Mouse (Mus musculus): ENCODE data around the gene Klhdc7b. TPM values are rescaled to one million over a fixed set of nuclear protein-coding genes. Genes with fewer than 3 reads are reported as not detected.

Klhdc7b gene
- total RNA-seq (2021) = under 1 TPM; 0.30 to 0.38 TPM

DNA sequence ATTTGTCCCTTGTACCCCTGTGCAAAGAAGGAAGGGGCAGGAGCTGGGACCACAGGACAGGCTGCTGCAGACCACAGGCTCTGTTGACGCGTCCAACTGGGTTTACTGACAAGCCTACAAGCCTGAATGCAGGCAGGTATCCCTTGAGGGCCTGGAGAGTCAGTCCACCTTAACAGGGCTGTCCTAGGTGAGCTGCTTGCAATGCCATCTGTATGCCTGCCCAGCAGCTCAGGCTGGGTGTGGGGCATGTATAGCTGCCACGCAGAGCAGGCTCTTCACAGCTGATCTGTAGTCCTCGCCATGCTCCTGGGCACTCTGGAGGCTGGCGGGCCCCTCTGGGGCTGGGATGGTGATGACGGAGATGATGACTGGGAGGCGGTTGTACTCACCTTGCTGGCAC lies at the start of gene Klhdc7b:
Gene Klhdc7b, plus strand, starts transcription at position 301 of the 400 bp plus-strand sequence.
- DNase-seq (ENCODE audit: extremely low spot score in 1 of 2, low spot score in 1 of 2) = no peak

- DNase-seq (ENCODE audit: extremely low spot score in 1 of 2, low spot score in 1 of 2) = no peak
These were observed 48.3 kb upstream of the Klhdc7b start for GRCm38 (mm10) chr15:89336422-89336821.

- DNase-seq (ENCODE audit: extremely low spot score in 1 of 2, low spot score in 1 of 2) = no peak
These were observed 45.0 kb upstream of the Klhdc7b start for GRCm38 (mm10) chr15:89339696-89340095.

DNA sequence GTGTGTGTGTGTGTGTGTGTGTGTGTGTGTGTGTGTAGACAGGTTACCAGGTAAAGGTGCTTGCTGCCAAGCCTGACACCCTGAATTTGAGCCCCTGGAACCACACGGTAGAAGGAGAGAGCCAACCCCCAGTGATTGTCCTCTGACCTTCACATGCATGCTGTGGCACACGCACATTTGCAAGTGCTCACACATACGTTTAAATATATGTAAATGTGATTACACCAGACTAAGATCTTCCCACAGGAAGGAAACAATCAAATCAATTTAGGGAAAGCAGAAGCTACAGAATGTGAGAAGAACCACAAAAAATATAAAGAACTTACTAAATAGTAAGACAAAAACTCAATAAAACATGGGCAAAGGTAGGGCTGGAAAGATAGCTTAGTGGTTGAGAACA lies 44.6 kb upstream of the Klhdc7b start:
- no peak for DNase-seq (ENCODE audit: extremely low spot score in 1 of 2, low spot score in 1 of 2)

DNA sequence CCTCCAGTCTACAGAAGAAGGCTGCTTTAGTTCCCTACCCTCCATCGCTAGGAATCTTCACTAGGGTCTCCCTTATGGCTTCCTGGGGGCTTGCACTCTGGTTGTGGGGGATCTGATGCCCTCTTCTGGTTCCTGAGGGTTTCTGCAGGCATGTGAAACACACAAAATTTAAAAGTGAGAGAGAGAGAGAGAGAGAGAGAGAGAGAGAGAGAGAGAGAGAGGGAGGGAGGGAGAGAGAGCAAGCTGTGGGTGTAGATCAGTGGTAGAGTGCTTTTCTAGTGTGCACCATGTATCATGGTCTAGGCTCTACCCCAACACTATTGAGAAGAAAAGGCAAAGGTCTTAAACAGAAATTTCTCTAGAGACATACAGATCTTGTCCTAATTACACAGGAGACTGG lies 43.0 kb upstream of the Klhdc7b start:
- no peak for DNase-seq (ENCODE audit: extremely low spot score in 1 of 2, low spot score in 1 of 2)

GRCm38 (mm10) chr15:89343325-89343724 lies 41.4 kb upstream of the Klhdc7b start:
- DNase-seq (ENCODE audit: extremely low spot score in 1 of 2, low spot score in 1 of 2) = no peak

GRCm38 (mm10) chr15:89350447-89350846 lies 34.3 kb upstream of the Klhdc7b start:
- no peak for DNase-seq (ENCODE audit: extremely low spot score in 1 of 2, low spot score in 1 of 2)

GRCm38 (mm10) chr15:89351302-89351701 lies 33.4 kb upstream of the Klhdc7b start:
- DNase-seq (ENCODE audit: extremely low spot score in 1 of 2, low spot score in 1 of 2) = no peak

GRCm38 (mm10) chr15:89352054-89352453 lies 32.7 kb upstream of the Klhdc7b start:
- DNase-seq (ENCODE audit: extremely low spot score in 1 of 2, low spot score in 1 of 2) = no peak

DNA sequence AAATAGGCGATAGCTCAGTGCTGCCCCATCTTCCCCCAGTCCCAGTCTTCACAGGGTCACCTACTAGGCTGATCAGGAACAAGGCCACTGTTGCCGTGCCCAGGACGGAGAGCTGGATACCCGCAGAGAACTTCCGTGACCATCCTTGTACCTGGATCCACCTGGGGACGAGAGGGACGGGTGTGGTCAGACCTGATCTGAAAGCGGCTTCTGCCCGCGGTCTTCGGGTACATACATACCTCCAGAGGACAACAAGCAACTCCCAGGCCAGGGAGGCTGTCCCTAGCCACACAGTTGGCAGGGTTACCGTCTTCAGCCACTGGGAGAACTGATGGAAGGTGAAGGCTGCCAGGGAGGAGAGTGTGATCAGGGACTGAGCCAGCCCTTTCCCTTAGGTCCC lies 31.9 kb upstream of the Klhdc7b start:
- DNase-seq (ENCODE audit: extremely low spot score in 1 of 2, low spot score in 1 of 2) = no peak

GRCm38 (mm10) chr15:89353837-89354236 lies 30.9 kb upstream of the Klhdc7b start:
- DNase-seq (ENCODE audit: extremely low spot score in 1 of 2, low spot score in 1 of 2) = no peak

GRCm38 (mm10) chr15:89354455-89354854 lies 30.3 kb upstream of the Klhdc7b start:
- no peak for DNase-seq (ENCODE audit: extremely low spot score in 1 of 2, low spot score in 1 of 2)

DNA sequence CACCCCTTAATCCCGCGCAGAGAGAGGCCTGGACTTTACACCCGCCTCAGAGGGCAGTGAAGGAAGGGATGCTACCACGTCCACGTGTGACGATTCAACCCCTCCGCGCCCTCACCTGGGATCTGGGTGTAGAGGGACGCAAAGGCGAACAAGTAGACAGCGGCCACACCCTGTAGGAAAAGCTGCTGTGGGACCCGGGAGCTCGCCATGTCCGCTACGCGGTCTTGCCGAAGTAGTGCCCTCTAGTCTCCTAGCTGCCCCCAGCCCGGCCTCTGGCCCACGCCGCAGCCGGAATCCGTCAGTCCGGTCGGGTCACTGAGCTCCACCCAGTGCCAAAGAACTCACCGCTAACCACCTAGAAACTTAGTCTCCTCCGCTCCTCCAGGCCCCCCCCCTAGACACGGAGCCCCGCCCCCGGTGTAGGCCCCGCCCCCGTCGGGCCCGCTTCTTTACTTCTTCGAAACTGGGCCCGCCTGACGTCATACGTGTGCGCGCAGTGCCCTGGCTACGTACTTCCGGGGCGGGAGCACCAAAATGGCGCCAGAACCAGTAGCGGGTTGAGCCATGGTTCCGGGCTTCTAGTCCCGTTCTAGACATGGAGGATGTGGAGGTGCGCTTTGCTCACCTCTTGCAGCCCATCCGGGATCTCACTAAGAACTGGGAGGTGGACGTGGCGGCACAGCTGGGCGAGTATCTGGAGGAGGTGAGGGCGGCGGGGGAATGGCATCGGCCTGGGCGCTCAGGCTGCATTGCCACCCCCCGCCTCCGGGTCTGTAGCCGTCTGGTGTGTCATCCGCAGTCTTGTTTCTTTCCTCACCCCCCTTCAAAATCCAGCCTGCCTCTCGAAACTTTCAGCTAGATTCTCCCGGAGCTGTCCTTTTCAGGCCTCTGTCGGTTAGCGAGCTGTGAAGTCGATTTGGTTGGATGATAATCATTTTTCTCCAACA lies 29.2 kb upstream of the Klhdc7b start, which contains the start of the genes Lmf2 and Ncaph2:
Gene Lmf2, minus strand, starts transcription at position 419 of the 947 bp plus-strand sequence.
Gene Ncaph2, plus strand, starts transcription at position 479 of the 947 bp plus-strand sequence.
- DNase-seq (ENCODE audit: extremely low spot score in 1 of 2, low spot score in 1 of 2) = peak; percentile 93 to 94

- peak in 1 of 2 experiments; percentile 54 for DNase-seq (ENCODE audit: extremely low spot score in 1 of 2, low spot score in 1 of 2)
These were observed 28.3 kb upstream of the Klhdc7b start for GRCm38 (mm10) chr15:89356372-89356771.

DNA sequence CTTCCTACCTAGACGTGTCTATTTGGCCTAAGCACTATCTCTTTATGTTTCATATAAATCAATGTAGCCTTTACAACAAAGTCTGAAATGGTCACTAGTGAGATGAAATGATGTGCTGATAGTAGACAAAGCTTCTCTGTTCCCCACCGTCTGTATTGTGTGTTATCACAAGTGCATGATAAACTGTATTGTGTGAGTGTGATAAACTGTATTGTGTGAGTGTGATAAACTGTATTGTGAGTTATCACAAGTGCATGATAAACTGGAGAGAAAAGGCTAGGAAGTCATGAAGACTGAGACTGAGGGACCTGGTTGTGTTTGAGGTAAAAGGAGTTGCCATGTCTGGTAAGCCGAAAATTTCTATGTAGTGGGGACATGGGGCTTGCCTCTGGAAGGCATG lies 25.9 kb upstream of the Klhdc7b start:
- DNase-seq (ENCODE audit: extremely low spot score in 1 of 2, low spot score in 1 of 2) = no peak

DNA sequence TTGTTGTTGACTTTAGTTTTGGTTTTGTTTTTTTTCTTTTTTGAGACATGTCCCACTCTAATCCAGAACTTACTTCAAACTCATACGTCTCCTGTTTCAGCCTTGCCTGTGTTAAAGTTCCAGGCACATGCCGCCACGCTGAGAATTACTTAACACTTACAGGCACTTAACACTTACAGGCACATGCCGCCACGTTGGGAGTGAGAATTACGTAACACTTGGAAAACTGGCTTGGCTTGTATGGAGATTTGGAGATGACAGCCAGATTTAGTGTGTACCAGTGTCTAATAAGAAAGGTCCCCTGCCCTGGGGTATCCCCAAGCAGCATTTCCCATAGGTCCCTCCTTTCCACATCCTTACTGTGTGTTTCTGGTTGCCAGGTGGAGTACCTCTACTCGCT lies 21.7 kb upstream of the Klhdc7b start:
- no peak for DNase-seq (ENCODE audit: extremely low spot score in 1 of 2, low spot score in 1 of 2)

DNA sequence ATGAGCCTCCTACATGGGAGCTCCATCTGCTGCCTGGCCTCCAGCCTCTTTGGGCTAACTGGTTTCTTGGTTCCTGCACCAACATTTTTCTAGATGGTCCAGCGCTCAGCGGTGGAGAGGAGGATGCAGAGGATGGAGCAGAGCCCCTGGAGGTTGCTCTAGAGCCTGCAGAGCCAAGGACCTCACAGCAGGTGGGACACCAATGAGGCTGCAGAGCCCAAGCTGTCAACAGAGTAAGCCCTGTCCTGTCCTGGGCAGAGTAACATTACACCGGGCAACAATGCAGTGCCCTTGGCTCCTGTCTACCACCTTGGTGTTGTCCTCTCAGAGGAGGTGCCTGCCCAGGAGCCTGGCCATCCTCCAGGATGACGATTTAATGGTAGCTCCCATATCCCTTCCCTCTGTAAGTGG lies 19.6 kb upstream of the Klhdc7b start:
- no peak for DNase-seq (ENCODE audit: extremely low spot score in 1 of 2, low spot score in 1 of 2)

GRCm38 (mm10) chr15:89372068-89372467 lies 12.6 kb upstream of the Klhdc7b start:
- DNase-seq (ENCODE audit: extremely low spot score in 1 of 2, low spot score in 1 of 2) = no peak

- DNase-seq (ENCODE audit: extremely low spot score in 1 of 2, low spot score in 1 of 2) = no peak
These were observed 12.2 kb upstream of the Klhdc7b start for GRCm38 (mm10) chr15:89372536-89372935.

DNA sequence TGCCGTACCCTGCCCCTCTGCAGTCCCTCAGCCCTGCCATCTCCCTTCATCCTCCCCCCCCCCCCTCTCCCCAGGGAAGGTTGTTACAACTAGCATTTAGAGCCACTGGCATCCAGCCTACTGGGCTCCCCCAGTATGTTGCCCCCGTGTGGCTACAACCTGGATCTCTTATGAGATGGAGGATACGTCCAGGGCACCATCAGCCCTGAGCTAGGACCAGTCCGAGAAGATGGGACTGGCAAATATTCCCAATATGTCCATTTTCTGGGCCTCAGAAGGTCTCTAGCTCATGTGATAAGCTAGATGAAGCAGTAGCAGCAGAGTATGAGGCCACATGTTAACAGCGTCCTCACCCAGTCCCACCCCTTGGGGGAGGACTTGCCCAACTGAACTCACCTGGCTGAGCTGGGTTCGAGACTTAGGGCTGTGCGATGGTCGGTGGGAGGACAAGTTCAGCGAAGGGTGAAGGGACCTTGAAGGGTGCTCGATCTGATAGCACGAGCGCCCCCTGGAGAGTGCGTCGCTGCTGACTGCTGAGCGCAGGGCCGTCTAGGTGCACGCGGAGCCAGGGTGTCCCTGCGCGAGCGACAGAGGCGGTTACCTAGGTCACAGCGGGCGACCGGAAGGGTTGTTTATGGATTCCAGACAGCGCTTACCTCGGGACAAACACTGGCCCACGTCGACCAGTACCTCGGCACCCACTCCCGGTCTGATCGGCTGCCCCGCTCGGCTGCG lies 11.5 kb upstream of the Klhdc7b start:
- peak; percentile 64 to 88 for DNase-seq (ENCODE audit: extremely low spot score in 1 of 2, low spot score in 1 of 2)

GRCm38 (mm10) chr15:89373762-89374248 lies 10.9 kb upstream of the Klhdc7b start, which contains the start of gene Sco2:
Sco2 (minus strand) TSS chr15:89373846.
- peak; percentile 97 to 99 for DNase-seq (ENCODE audit: extremely low spot score in 1 of 2, low spot score in 1 of 2)
